Mouse (Mus musculus) hindbrain, embryonic 12.5 days (tissue): ENCODE measurements around the gene Dhrs3. TPM values are rescaled to one million over a fixed set of nuclear protein-coding genes. Genes with fewer than 3 reads are reported as not detected.

Experiments used
- ATAC-seq: fragments of 200-750 bp; cut with Nextera tagmentation; 2 replicates; pipeline ENCODE4 v1.8.0; 2017; ENCODE audit warnings: moderate TSS enrichment; ENCODE audit not compliant: low FRiP score
- H3K27ac ChIP-seq: fragments of 300-500 bp; sonication (generic); 2 replicates; pipeline ENCODE4 v1.5.1; 2016; ENCODE audit warnings: mild to moderate bottlenecking
- H3K27me3 ChIP-seq: fragments of 300-500 bp; sonication (generic); 2 replicates; pipeline ENCODE4 v1.6.1; 2016; ENCODE audit warnings: mild to moderate bottlenecking
- H3K36me3 ChIP-seq: fragments of 300-500 bp; sonication (generic); 2 replicates; pipeline ENCODE4 v1.6.1; 2016; ENCODE audit warnings: mild to moderate bottlenecking
- H3K4me1 ChIP-seq: fragments of 300-500 bp; sonication (generic); 2 replicates; pipeline ENCODE4 v1.6.1; 2016
- H3K4me2 ChIP-seq: fragments of 300-500 bp; sonication (generic); replicated peaks from 2 replicates; pipeline ENCODE4 v1.6.1; 2016; ENCODE audit warnings: mild to moderate bottlenecking
- H3K4me3 ChIP-seq: fragments of 300-500 bp; sonication (generic); 2 replicates; pipeline ENCODE4 v1.5.1; 2016; ENCODE audit warnings: mild to moderate bottlenecking
- H3K9ac ChIP-seq: fragments of 300-500 bp; sonication (generic); 2 replicates; pipeline ENCODE4 v1.6.1; 2016; ENCODE audit warnings: mild to moderate bottlenecking, moderate library complexity
- H3K9me3 ChIP-seq: fragments of 300-500 bp; sonication (generic); replicated peaks from 2 replicates; pipeline ENCODE4 v1.6.1; 2016; ENCODE audit warnings: mild to moderate bottlenecking
- WGBS: fragments of 180-500 bp; shearing (Covaris S2); methylation state at CpG from one replicate; pipeline ENCODE4 v1.1.7; 2016; 5-methylcytosine and 5-hydroxymethylcytosine counted together
- polyA plus RNA-seq: library from polyadenylated mRNA; unstranded; fragments of >200 nt; fragmentation: Nextera tagmentation; extraction: Ambion mirVana; gene quantifications from 2 replicates; pipeline ENCODE4 v1.2.1, GENCODE M21; 2016

The Dhrs3 gene
- polyA plus RNA-seq, 1 experiment from 2014 or later: 31.8 TPM

GRCm38 (mm10) chr4:144972948-144973720, 80.5 kb downstream of the Dhrs3 start:
- Histone ChIP-seq H3K36me3 (0 out of 2 replicates have a peak, but pooled peaks cover 6% of the 10 kb centered on the region), H3K4me1 (no peaks in the 10 kb centered on the region), H3K9ac (no peak overlapping the region), H3K27me3 (no peaks in the 10 kb centered on the region), H3K9me3 (no peaks in the 10 kb centered on the region), H3K27ac (no peak overlapping the region), H3K4me2 (no peak overlapping the region), H3K4me3 (no peak overlapping the region)
- 87% methylated on average over 6 of the region's 6 CpGs for WGBS
- ATAC-seq: no peak

- Histone ChIP-seq H3K4me2 (no peak overlapping the region), H3K27me3 (no peaks in the 10 kb centered on the region), H3K36me3 (0 out of 2 replicates have a peak, but pooled peaks cover 6% of the 10 kb centered on the region), H3K4me3 (no peak overlapping the region), H3K9ac (no peak overlapping the region), H3K4me1 (no peaks in the 10 kb centered on the region), H3K9me3 (no peaks in the 10 kb centered on the region), H3K27ac (no peak overlapping the region)
- ATAC-seq: no peak
- 76% methylated on average over 3 of the region's 3 CpGs for WGBS
These were observed 81.8 kb downstream of the Dhrs3 start for GRCm38 (mm10) chr4:144974458-144974857.

- WGBS: 48% methylated on average over 2 of the region's 2 CpGs
- no peaks in the 10 kb centered on the region for H3K27me3 ChIP-seq
- H3K4me2 ChIP-seq: no peak overlapping the region
- H3K4me1 ChIP-seq: no peaks in the 10 kb centered on the region
- no peaks in the 10 kb centered on the region for H3K9me3 ChIP-seq
- H3K36me3 ChIP-seq: 0 out of 2 replicates have a peak, but pooled peaks cover 6% of the 10 kb centered on the region
- H3K4me3 ChIP-seq: no peak overlapping the region
- no peak overlapping the region for H3K27ac ChIP-seq
- no peak for ATAC-seq
- no peak overlapping the region for H3K9ac ChIP-seq
These were observed 82.9 kb downstream of the Dhrs3 start for GRCm38 (mm10) chr4:144975505-144975904.

- no peaks in the 10 kb centered on the region for H3K4me1 ChIP-seq
- no peak overlapping the region for H3K27ac ChIP-seq
- 0 out of 2 replicates have a peak, but pooled peaks cover 6% of the 10 kb centered on the region for H3K36me3 ChIP-seq
- ATAC-seq: no peak
- H3K27me3 ChIP-seq: no peaks in the 10 kb centered on the region
- H3K9me3 ChIP-seq: no peaks in the 10 kb centered on the region
- WGBS: 46% methylated on average over 1 of the region's 1 CpGs
- no peak overlapping the region for H3K4me2 ChIP-seq
- H3K9ac ChIP-seq: no peak overlapping the region
- no peak overlapping the region for H3K4me3 ChIP-seq
These were observed 84.4 kb downstream of the Dhrs3 start for GRCm38 (mm10) chr4:144977057-144977456.

Other genes starting within 250 kb of the Dhrs3 start
- not detected in 2 replicates for gene Gm436, start 206.5 kb upstream of the Dhrs3 start, polyA plus RNA-seq
- gene Gm13178, start 171.4 kb upstream of the Dhrs3 start, polyA plus RNA-seq: not detected in 2 replicates
- not detected in 2 replicates for gene Gm438, start 106.2 kb upstream of the Dhrs3 start, polyA plus RNA-seq